Mouse (Mus musculus) natural killer cell, adult 2 months (primary cell): Measurements from ENCODE around the gene Uqcc3.
"Not testable (repeated sequence)": the region's sequence is repeated elsewhere in the genome, so short reads cannot be mapped to it uniquely, and the experiment has no call there.

Experiments used
- DNase-seq, 2 experiments: peaks; one replicate each; pipeline ENCODE4 v3.0.0; 2022; ENCODE audit warnings: low spot score in 2 of 2

Gene Uqcc3

DNA sequence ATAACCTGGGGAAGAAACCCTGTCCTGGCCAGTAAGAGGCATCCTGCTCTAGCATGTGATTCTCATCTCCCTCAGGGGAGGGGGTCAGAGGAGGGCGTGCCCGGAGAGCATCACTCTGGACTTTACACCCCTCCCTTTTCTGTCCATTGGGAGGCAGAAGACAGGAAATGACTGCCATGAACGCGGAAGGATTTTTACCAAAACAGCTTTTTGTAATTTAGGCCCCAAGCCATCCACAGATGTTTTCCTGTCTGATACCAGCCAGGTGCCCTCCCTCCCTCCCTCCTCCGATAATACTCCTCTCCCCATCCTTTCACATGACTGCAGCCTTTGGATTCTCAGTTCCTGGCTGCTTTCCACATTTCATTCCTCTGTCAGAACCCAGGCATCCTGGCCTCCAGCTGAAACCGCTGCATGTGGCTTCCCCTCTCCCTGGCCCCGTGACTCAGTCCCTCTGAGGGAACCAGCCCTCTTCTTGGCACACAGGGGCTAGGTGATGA is 30.3 kb downstream of the Uqcc3 start, which contains the start of gene Lrrn4cl:
Gene Lrrn4cl, plus strand, starts transcription at position 367 of the 500 bp plus-strand sequence.
- DNase-seq = no peak

DNA sequence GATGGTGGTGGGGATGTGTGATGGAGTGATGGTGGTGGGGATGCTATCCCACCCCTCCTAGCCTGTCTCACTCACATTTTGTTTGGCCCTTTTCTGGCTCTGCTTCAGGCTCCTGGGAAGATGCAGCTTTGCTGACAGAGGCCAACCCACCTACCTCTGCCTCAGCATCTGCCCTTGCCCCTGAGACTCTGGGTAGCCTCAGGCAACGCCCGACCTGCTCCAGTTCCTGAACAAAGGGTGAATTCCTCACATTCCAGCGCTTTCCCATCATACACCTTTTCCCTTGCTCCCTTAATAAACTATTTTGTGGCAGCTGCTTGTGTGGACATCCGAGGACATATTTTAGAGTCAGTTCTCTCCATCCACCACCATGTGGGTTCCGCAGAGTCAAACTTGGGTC is 32.4 kb downstream of the Uqcc3 start:
- no peak for DNase-seq

DNA sequence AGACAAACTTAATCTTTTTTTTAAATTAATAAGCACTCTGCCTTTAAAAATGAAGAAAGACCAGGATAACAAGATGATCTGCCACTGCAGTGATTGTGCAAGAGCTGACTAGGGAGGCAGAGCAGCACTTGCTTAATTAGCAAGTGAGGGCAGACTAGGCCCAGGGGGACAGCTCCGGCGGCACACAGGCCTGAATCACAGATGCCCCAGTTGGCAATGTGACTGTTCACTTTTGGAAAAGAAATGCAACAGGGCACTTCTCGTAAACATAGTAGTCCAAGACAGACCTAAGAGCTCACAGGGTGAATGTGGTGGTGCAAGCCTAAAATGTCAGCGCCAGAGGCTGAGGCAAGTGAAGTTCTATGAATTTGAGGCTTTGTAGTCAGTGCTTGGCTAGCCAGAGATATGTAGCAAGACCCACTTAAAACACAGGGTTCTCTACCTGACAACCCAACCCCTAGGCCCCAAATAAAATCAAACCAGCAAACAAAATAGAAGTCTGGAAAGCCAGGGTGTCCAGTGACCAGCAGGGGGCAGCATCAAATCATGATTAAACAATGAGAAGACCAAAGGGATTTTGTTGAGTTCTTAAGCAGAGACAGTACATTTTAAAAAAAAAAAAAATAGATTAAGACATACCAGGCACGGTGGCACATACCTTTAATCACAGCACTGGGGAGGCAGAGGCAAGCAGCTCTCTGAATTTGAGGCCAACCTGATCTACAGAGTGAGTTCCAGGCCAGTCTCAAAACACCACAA is 36.2 kb downstream of the Uqcc3 start:
- DNase-seq = peak; percentile 73 to 81

DNA sequence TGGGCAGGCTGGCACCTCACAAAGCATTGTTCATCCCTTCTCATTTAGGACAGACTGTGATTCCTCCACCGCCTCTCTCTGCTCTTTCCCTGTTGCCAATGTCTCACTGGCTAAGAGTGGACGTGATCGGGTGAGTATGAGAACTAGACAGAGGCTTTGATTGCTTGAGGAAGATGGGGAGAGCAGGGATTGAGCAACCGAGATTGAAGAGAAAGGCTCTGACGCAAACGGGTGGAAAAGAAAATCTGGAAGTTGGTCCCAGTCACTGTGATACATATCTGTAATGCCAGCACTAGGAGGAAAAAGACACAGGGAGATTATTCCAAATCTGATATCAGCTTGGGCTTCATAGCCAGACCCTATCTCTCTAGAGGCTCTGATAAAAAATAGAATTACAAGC is 37.8 kb downstream of the Uqcc3 start:
- no peak for DNase-seq

DNA sequence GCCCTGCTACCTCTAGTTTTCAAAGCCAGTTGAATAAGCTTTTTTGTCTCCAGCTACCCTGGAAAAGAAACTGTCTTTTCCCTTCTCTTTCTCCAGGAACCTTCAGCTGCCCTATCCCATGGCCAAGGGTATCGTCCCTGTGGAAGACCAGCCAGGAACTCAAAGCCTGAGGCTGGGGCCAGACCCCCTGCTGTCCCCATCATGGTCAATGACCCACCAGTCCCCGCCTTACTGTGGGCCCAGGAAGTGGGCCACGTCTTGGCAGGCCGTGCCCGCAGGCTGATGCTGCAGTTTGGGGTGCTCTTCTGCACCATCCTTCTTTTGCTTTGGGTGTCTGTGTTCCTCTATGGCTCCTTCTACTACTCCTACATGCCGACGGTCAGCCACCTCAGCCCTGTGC is 39.7 kb downstream of the Uqcc3 start:
- no peak for DNase-seq

DNA sequence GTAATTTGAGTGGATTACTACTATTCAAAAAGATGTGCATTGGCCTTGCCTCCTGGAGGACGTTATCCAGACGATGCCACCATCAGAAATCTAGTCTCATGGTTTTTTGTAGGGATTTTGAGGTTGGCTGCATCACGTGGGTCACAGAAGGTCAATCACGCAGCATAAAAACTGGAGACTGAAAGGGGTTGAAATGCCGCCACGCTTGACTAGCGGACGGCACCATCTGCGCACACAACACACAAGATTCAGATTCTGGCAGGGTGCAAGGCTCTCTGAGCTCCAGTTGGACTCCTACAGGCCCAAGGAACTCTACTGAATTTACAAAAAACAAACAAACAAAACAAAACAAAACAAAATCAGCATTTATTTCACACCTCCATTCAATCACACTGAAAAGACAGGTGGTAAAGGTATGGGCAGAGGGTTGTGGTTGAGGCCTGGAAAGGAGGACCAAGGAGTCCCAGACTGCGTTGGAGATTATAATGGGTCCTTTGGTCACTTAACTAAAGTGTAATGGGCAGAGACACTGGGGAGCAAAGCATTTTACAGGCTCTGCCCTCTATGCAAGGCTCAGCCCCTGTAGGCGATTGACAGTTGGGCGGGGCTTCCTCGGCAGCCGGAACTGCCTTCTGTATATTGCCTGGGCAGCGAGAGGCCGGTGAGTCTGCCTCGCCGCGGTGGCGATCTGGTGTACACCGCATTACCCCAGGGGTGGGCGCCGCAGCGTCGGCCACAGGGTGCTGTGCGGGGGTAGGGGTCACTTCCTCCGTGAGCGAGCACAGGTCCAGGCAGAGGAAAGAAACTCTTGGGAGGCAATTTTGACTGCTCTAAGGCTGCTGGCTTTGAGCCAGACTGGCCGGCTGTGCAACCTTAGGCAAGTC is 40.6 kb downstream of the Uqcc3 start:
- peak; percentile 58 to 65 for DNase-seq

DNA sequence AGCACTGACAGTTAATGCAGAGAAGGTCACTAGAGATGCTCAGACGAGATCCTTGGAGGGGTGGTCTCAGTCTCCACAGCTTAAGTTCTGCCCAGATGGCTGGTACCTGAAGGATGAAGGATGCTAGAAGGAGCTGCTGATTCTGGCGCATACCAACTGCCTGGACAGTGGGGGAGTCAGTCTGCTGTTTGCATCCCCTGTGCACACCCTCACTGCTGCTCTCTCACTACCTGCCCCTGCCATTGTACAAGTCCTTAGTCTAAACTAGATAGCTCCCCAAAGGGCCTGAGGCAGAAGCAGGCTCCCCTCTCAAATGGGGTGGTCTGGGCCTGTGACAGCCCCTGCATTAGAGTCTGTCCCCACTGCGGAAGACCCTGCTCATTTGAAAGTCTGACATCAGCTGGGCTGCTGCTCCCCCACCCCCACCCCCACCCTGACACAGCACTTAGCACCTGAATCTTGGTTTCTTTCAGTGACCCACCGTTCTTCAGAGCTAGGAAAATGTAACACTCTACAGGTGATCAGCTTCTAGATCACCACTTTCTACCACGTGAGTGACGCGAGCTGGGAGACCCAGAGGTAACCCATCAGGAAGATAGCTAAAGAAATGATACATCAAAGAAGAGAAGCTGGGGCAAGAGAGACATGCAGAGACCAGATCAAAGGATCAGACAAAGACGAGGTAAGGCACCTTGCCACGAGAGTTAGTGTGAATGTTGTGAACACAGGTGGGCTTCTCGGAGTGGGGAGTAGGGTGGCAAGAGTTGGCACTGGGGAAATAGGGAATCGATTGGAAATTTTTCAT is 41.4 kb downstream of the Uqcc3 start, which contains the start of gene Gng3:
Gene Gng3, minus strand, starts transcription at position 92 of the 805 bp plus-strand sequence.
- no peak for DNase-seq

DNA sequence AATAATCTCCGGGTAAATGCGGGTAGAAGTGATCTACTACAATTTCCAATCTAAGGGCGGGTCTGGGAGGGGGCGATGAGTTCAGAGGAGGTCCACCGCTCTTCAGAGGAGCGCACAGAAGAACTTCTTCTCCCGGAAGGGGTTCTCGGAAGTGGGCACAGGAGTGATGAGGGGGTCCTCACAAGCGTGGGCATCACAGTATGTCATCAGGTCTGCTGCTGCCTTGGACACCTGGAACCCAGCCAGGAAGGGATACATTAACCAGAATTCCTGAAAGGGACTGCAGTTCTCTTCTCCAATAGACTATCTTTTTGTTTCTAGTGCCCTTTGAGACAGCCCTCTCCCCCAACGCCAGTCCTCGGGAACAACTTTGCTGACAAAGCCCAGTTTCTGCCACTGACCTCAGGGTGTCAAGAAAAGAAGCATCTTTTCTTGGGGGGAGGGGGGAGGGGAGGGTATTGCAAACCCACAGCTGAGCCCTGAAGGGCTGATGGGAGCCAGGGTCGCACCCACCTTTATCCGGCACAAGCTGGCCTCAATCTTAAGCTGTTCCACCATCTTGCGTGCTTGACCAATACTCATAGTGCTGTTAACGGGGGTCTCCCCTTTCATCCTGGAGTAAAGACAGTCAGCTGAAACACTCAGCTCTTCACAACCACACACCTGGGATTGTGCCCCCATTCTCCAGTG is 42.5 kb downstream of the Uqcc3 start:
- no peak for DNase-seq

DNA sequence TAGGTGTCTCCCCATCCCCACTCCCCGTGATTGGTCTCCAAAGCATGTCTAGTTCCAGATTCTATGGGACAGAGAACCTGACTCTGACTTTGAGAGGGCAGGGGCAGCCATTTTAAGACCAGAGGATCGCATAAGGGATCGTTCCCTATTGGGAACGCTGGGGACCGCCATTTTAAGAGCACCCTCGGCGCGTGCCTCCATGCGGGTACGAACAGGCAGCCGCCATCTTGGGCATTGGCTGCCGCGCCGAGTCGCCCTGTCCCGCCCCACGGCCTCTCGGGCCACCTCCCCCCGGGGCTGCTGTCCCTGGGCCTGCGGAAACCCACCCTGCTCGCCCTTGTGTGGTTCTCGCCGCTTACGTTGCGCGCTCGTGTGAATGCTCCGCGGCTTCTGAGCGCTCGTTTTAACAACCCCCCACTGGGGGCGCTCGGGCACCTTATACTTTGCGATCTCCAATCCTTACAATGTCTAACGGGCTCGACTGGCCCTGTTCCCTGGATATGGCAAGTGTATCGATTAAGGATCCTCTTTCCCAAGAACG is 43.4 kb downstream of the Uqcc3 start, which contains the start of gene Bscl2:
Gene Bscl2, plus strand, starts transcription at position 217 of the 541 bp plus-strand sequence.
- DNase-seq = peak; percentile 80 to 85

DNA sequence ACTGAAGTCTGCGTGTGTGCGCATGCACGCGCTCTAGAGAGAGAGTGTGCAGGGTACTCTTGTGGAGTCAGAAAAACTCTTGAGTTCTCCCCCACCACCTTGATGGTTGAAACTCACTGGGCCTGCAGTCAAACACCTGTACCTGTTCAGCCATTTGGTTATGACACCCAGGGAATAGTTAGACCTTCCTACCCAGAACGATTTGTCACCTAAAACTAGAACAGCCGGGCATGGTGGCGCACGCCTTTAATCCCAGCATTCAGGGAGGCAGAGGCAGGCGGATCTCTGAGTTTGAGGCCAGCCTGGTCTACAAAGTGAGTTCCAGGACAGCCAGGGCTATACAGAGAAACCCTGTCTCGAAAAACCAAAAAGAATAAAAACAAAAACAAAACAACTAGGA is 44.4 kb downstream of the Uqcc3 start:
- not testable (repeated sequence) for DNase-seq

DNA sequence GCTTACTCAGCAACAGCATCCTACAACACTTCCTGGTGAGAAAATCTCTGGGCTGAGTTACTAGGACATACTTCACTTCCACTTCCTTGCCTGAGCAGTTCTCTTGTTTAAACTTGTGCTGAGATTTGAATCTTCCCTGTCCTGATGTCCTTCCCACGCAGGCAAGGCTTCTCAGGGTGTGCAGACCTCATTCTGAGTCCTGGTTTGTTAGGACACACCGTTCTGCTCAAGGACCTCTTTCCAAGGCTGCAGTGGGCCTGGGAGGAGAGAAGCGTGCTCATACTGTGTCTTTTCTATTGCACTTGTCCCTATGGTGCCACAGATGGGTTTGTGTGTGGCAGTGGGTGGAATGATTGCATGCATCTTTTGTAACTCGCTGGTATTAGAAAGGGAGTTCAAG is 47.8 kb downstream of the Uqcc3 start:
- DNase-seq = no peak

DNA sequence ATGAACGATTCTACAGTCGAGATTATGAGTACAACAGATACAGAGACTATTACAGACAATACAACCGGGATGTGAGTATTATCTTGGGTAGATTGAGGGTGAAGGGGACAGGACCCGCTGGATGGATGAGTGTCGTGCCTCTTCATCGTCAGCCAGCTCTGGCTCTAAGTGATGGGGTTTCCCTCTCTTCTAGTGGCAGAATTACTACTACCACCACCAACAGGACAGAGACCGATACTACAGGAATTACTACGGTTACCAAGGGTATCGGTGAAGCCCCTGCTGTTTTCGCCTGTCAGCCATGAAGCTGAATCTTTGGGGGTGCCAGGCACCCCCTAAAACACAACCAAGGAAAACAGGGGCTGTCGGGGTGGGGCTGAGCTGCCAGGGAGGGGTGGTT is 49.5 kb downstream of the Uqcc3 start:
- DNase-seq = no peak

DNA sequence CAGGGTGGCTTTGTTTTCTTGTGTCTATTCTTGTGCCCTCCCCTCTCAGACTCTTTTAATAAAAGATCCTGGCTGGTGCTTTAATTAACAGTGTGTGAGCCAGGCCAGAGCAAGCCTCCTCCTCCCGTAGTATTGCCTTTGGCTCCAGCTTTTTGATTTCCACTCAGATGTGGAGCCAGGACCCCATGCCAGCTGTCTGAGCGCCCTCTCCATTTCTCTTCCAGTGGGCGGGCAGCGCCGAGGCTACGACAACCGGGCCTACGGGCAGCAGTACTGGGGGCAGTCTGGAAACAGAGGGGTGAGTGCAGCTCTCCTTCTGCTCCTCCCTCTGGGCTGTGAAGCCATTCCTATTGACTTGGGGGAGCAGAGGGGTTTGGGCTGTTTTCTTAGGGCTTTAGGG is 50.1 kb downstream of the Uqcc3 start:
- DNase-seq = no peak
